Mouse (Mus musculus): ENCODE measurements around the gene Thrb. TPM values are rescaled to one million over a fixed set of nuclear protein-coding genes. Genes with fewer than 3 reads are reported as not detected.

The Thrb gene
- polyA plus RNA-seq, 1 experiment from 2014 or later = 6.4 TPM

DNA sequence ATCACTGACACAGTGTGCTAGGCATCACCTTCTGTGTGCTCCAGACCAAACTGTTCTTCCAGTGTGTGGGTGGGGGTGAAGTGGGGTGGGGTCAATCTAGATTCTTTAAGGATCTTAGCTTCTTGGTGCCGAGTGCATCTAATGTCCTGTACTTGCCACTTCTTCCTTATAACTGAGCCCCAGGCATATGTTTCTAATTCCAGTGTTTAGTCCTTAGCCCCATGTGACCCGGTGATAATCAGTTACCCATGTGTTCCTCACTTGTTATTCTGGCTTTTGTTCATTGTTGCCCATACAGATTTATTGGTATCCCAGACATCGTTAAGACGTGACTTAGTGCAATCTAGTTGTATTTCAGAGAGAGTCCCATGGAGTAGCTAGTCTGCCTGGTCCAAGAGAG, 121.9 kb downstream of the Thrb start:
- no peak for DNase-seq
- 76% methylated on average over 4 of the region's 4 CpGs for WGBS (ENCODE audit: insufficient replicate concordance)

DNA sequence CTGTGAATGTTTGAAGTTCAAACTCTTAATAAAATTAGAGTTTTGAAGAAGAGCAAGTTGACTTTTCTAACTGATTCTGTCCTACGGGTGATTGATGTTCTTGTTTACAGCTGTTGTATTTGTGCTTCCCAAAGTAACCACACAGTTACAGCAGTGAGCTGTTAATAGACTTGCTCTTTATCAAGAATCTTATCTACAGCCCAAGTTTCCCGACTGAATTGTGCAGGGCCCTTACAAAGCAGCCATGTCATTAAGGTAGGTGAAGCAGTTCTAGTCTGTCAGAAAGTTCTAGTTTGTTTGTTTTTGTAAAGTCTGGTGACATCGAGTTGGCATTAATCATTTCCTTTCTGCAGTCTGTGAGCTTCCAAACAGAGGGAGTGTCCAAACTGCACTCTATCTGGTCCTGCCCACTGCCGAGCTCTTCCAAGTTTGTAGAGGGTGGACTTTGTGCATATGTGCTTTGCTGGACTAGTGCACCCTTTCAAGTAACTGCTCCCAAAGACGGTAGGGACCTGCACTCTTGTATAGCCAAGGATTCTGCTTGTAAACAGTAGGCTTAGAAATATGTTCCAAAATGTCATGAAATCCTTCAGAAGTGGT, 124.2 kb downstream of the Thrb start:
- peak; percentile 39 for DNase-seq
- Histone ChIP-seq H3K9me3 (ENCODE audit: low read length) (no peaks in the 10 kb centered on the region), H3K27me3 (ENCODE audit: insufficient read depth, low read length) (no peaks in the 10 kb centered on the region), H3K27ac (ENCODE audit: low read depth) (peak overlapping the region; percentile 67), H3K4me1 (ENCODE audit: insufficient read depth) (peaks cover 8% of the 10 kb centered on the region; the same call in 1 of the 2 replicates), H3K4me3 (ENCODE audit: low read depth, low read length) (0 out of 2 replicates have a peak overlapping the region, but pooled peaks have one; percentile 3), H3K36me3 (replicated peaks; ENCODE audit: insufficient read depth, low read length) (no peaks in the 10 kb centered on the region), H3K9ac (replicated peaks) (no peak overlapping the region), H3K4me2 (ENCODE audit: low read depth, low read length) (peak overlapping the region; percentile 53)
- ATAC-seq = peak; percentile 95
- TF ChIP-seq CTCF (IDR thresholded peaks at IDR 0.05; ENCODE audit: low read depth) = no peak
- TF ChIP-seq EP300 (IDR thresholded peaks at IDR 0.05; ENCODE audit: low read depth) = no peak
- 14% methylated on average over 5 of the region's 5 CpGs for WGBS (ENCODE audit: insufficient replicate concordance)

More for the DNA sequence above, 121.9 kb downstream of the Thrb start:
- Histone ChIP-seq H3K9me3 (ENCODE audit: low read length) (no peaks in the 10 kb centered on the region), H3K36me3 (replicated peaks; ENCODE audit: insufficient read depth, low read length) (no peaks in the 10 kb centered on the region), H3K4me1 (ENCODE audit: insufficient read depth) (peaks cover 2% of the 10 kb centered on the region; the same call in 1 of the 2 replicates), H3K4me3 (ENCODE audit: low read depth, low read length) (no peak overlapping the region), H3K9ac (replicated peaks) (no peak overlapping the region), H3K27ac (ENCODE audit: low read depth) (no peak overlapping the region), H3K27me3 (ENCODE audit: insufficient read depth, low read length) (no peaks in the 10 kb centered on the region), H3K4me2 (ENCODE audit: low read depth, low read length) (no peak overlapping the region)
- TF ChIP-seq CTCF (IDR thresholded peaks at IDR 0.05; ENCODE audit: low read depth) (no peak), EP300 (IDR thresholded peaks at IDR 0.05; ENCODE audit: low read depth) (no peak)
- no peak for ATAC-seq

DNA sequence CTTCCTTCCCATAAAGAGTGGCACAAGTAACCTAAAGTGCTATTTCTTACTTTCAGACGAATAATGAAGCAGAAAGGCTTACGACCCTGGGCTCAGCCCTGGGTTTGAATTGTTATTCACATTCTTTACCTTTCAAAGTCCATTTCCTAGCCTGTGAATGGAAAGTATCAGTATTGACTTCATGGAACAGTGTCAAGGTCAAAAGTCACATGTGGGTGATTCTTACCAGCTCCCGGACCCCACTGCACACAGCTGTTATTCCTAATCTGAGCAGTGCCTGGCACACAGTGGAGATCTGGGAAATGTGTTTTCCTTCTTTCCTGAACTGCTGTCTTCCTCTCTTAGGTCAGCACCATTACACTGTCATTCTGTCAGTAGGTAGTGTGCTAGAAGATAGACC, 125.3 kb downstream of the Thrb start:
- no peaks in the 10 kb centered on the region for H3K27me3 ChIP-seq (ENCODE audit: insufficient read depth, low read length)
- no peaks in the 10 kb centered on the region for H3K36me3 ChIP-seq (replicated peaks; ENCODE audit: insufficient read depth, low read length)
- TF ChIP-seq EP300 (IDR thresholded peaks at IDR 0.05; ENCODE audit: low read depth) = no peak
- no peak for TF ChIP-seq CTCF (IDR thresholded peaks at IDR 0.05; ENCODE audit: low read depth)
- peak; percentile 21 for DNase-seq
- no peak overlapping the region for H3K9ac ChIP-seq (replicated peaks)
- WGBS (ENCODE audit: insufficient replicate concordance) = 44% methylated on average over 3 of the region's 3 CpGs
- H3K27ac ChIP-seq (ENCODE audit: low read depth) = peak overlapping the region; percentile 87
- peak overlapping the region; percentile 53 for H3K4me2 ChIP-seq (ENCODE audit: low read depth, low read length)
- peaks cover 8% of the 10 kb centered on the region; the same call in 1 of the 2 replicates for H3K4me1 ChIP-seq (ENCODE audit: insufficient read depth)
- H3K9me3 ChIP-seq (ENCODE audit: low read length) = no peaks in the 10 kb centered on the region
- H3K4me3 ChIP-seq (ENCODE audit: low read depth, low read length) = no peak overlapping the region
- peak; percentile 73 for ATAC-seq

DNA sequence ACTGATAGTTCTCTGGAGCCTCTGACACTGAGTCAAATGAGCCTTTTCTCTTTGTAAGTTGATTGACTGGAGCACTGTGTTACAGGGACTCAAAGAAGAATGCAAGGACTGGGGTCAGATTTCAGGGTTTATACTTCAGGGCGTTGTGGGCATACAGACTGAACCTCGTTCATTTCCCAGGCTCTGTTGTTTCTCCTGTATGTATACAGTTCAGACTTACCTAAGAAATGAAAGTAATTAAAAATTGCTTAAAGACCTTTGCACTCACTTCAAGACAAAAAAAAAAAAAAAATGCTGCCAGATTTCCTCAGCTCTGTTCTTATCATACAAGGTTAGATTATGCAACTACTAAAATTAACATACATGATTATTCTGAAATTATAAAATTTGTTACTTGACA, 126.2 kb downstream of the Thrb start:
- Histone ChIP-seq H3K4me2 (ENCODE audit: low read depth, low read length) (peak overlapping the region; percentile 32; the same call in 1 of the 2 replicates), H3K27ac (ENCODE audit: low read depth) (peak overlapping the region; percentile 87)

DNA sequence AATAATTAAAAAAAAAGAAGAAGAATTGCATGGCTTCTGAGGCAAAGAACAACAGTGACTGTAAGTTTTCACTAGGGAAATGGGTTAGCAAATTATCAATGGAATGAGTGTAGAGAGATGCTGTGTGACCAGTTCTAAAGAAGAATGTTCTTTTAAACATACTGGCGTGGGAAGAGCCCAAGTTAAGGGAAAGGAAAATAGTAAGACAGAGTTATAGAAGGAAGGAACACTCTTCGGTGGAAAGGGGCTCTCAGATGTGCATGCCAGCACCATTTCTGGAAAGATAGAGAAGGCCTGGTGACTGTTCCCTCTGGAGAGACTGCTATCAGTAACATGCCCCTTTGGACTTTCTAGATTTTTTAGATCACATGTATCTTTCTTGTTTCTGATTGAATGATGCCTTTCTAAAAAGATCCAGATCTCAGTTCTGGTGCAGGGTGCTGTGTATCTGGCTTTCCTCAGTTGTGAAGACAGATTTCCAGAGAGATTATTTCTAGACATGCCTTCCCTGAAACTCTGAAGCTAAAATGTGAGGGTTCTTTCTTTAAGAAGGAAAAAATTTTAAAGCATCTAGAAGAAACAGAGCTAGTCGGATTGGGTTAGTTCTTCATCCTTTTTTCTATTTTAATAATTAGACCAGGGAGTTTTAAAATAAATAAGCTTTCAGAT, 144.0 kb downstream of the Thrb start:
- 0 out of 2 replicates have a peak, but pooled peaks cover 3% of the 10 kb centered on the region for H3K4me1 ChIP-seq (ENCODE audit: insufficient read depth)
- H3K9me3 ChIP-seq (ENCODE audit: low read length) = no peaks in the 10 kb centered on the region
- no peak overlapping the region for H3K27ac ChIP-seq (ENCODE audit: low read depth)
- H3K9ac ChIP-seq (replicated peaks) = no peak overlapping the region
- no peak for TF ChIP-seq EP300 (IDR thresholded peaks at IDR 0.05; ENCODE audit: low read depth)
- no peak for TF ChIP-seq CTCF (IDR thresholded peaks at IDR 0.05; ENCODE audit: low read depth)
- no peak overlapping the region for H3K4me3 ChIP-seq (ENCODE audit: low read depth, low read length)
- H3K4me2 ChIP-seq (ENCODE audit: low read depth, low read length) = no peak overlapping the region
- DNase-seq = no peak
- ATAC-seq = no peak
- no peaks in the 10 kb centered on the region for H3K27me3 ChIP-seq (ENCODE audit: insufficient read depth, low read length)
- 72% methylated on average over 3 of the region's 3 CpGs for WGBS (ENCODE audit: insufficient replicate concordance)
- no peaks in the 10 kb centered on the region for H3K36me3 ChIP-seq (replicated peaks; ENCODE audit: insufficient read depth, low read length)

More for the DNA sequence above, 126.2 kb downstream of the Thrb start:
- DNase-seq (no peak), ATAC-seq (no peak)
- Histone ChIP-seq H3K27me3 (ENCODE audit: insufficient read depth, low read length) (no peaks in the 10 kb centered on the region), H3K36me3 (replicated peaks; ENCODE audit: insufficient read depth, low read length) (no peaks in the 10 kb centered on the region), H3K4me1 (ENCODE audit: insufficient read depth) (peaks cover 8% of the 10 kb centered on the region; the same call in 1 of the 2 replicates), H3K9me3 (ENCODE audit: low read length) (no peaks in the 10 kb centered on the region), H3K9ac (replicated peaks) (0 out of 2 replicates have a peak overlapping the region, but pooled peaks have one; percentile 38), H3K4me3 (ENCODE audit: low read depth, low read length) (no peak overlapping the region)
- WGBS (ENCODE audit: insufficient replicate concordance) = 37% methylated on average over 2 of the region's 2 CpGs
- TF ChIP-seq EP300 (IDR thresholded peaks at IDR 0.05; ENCODE audit: low read depth) = no peak
- TF ChIP-seq CTCF (IDR thresholded peaks at IDR 0.05; ENCODE audit: low read depth) = no peak

DNA sequence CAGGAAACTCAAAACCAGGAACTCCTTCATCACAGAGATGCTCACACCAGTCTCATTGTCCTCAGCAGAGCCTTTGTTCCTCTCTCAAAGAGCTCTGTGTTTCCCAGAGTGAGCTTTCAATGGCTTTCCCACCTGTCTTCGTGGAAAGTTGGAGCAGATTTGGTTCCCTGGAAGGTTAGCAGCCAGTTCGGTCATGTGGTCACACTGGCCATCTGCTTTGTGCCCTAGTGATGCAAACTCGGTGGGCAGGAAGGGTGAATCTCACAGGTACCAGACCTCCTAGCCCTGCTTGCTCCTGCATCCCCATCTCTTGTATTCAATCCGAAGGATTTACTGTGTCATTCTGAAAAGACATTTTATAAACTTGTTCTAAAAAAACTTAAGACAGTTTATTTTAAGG, 151.0 kb downstream of the Thrb start:
- no peak overlapping the region for H3K4me2 ChIP-seq (ENCODE audit: low read depth, low read length)
- no peaks in the 10 kb centered on the region for H3K9me3 ChIP-seq (ENCODE audit: low read length)
- no peak overlapping the region for H3K27ac ChIP-seq (ENCODE audit: low read depth)
- H3K27me3 ChIP-seq (ENCODE audit: insufficient read depth, low read length) = no peaks in the 10 kb centered on the region
- DNase-seq (no peak), ATAC-seq (no peak)
- no peak overlapping the region for H3K4me3 ChIP-seq (ENCODE audit: low read depth, low read length)
- no peak overlapping the region for H3K9ac ChIP-seq (replicated peaks)
- WGBS (ENCODE audit: insufficient replicate concordance) = 62% methylated on average over 4 of the region's 4 CpGs
- H3K4me1 ChIP-seq (ENCODE audit: insufficient read depth) = 0 out of 2 replicates have a peak, but pooled peaks cover 2% of the 10 kb centered on the region
- H3K36me3 ChIP-seq (replicated peaks; ENCODE audit: insufficient read depth, low read length) = no peaks in the 10 kb centered on the region
- TF ChIP-seq CTCF (IDR thresholded peaks at IDR 0.05; ENCODE audit: low read depth) (no peak), EP300 (IDR thresholded peaks at IDR 0.05; ENCODE audit: low read depth) (no peak)

Data from liver, postnatal 0 days (tissue).